Mouse (Mus musculus): ENCODE data around the gene Fbxl7.

Fbxl7 gene

DNA sequence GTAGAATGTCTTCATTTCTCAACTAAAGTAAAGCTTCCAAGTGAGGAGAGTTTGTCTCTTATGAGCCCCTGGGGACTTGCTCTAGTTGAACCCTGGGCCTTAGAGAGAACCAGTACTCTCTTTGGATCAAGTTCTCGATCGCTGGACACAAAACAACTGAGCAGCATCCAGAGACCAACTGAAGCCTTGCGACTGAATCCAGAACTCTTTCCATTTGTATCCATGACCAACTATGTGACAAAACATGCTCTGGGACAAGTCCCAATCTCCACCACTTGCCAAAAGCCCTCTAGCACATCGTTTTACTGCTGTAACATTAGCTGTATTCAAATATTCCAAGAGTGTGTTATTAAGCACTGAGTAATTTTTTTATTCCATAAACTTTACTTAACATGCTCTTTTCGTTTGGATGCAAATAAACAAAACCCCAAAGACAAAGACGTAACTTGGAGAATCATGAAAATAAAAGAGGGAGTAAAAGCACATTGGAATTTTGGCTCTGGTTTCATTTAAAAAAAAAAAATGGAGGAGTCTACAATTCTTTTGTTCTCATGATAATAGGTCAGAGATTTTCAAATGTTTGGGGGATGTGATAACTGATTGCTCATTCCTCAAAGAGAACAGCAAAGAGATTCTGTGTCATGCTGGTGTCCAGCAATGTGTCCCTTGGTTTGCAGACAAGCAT lies 192.1 kb downstream of the Fbxl7 start:
- no peak for DNase-seq (ENCODE audit: inconsistent age in 2 of 2, low spot score in 1 of 2)

DNA sequence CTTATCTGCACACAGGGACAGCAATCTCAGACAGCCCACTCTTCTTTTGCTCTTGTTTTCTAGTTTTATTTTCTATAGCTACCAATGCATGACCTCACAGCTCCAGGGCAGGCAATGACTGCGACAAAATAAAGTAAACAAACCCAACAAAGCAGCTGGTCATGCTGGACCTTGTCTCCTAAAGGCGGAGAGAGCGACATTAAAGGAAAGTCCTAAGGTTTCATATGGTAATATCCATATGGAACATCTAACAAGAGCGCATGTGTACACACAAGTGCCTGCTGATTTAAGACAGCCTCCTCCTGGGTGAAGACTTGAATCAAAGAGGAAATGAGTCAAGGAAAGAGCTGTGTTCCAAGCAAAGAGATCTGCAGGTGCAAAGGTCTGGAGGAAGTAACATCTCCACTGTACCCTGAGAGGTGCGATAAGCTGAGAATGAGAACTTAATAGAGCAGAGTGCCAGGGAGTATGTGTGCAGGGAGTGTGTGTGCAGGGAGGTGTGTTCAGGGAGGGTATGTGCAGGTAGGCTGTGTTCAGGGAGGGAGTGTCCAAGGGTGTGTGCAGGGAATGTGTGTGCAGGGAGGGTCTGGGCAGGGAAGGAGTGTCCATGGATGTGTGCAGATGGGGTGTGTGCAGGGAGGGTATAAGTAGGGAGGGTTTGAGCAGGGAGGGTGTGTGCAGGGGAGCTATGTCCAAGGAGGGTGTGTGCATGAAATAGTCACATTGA lies 193.3 kb downstream of the Fbxl7 start:
- no peak for DNase-seq (ENCODE audit: inconsistent age in 2 of 2, low spot score in 1 of 2)

DNA sequence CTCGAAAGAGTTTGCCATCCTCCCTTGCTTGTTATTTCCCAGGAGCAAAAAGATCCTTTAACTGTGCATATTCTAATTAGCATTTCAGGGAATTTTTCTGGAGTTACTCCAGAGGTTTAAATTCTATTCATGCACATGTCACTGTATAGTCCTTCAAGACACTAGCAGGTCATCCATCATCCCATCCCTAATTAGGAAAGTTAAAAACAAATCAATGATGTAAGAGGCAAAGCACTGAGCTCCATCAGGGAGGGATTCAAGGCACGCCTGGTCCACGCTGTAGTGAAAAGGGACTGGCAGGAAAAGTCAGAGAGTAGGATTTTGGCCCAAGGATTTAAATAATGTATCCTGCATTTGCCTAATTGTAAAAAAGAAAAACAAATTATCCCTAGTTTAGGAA lies 202.3 kb downstream of the Fbxl7 start:
- no peak for DNase-seq (ENCODE audit: inconsistent age in 2 of 2, low spot score in 1 of 2)

DNA sequence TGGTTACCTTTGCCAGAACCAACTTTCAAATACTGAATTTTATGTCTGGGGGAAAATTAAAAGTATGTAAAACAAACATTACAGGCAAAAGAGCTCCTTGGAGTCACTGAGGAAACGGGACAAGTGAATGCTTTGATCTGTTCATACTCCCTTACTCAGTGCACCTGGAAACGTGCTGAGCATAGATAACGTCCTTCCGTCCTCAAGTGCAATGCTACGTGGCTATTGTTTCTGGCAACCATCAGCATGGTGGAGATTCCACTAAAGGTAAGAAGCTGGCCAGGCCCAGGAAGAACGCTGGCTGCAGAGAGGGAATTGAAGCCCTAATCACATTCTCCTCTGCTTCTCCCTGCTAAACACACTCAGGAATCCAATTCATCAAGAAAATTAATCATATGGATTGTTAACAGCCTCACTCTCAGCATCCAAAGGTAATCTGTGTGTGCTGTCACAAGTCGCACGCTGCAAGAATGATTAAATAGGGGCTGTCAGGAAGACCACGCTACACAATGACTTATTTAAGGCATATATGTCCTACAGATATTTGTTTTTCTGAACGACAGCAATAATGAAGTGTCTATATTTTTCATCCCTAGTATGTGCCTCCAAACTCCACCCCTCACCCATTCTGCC lies 206.8 kb downstream of the Fbxl7 start:
- no peak for DNase-seq (ENCODE audit: inconsistent age in 2 of 2, low spot score in 1 of 2)

DNA sequence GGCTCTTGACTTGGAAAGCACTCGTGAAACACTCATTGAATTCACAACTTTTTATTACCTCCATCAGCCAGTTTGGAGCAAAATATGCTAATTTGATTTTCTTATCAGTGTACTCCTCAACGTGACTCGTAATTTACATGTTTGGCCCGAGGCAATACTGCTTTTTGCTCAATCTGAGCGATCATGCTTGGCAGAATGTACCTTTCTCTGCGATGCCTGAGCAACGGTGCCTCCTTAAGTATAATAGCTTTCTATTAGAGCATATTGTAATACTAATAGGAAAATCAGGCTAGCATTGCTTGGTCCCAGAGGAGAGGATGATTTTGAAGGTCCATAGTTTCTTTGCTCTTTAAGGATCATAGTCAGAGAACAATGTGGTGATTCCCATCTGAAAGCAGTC lies 207.7 kb downstream of the Fbxl7 start:
- DNase-seq (ENCODE audit: inconsistent age in 2 of 2, low spot score in 1 of 2), result no peak

DNA sequence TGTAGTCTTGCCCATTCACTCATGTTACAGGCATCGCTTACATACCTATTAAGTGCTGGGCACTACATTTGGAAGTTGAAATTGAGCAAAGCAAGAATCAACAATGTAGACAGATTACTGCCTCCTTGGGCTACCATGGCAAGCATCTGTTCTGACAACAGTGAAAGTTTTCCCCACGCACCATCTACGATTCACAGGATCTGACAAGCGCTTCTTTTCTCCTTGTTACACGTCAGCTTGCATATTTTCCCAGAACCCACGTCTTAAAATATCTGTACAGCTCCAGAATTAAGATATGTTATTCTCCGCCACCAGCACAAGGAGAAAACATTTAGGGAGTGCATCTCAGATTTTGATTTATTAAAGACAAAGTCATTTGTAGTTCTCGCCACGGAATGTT lies 213.1 kb downstream of the Fbxl7 start:
- DNase-seq (ENCODE audit: inconsistent age in 2 of 2, low spot score in 1 of 2), result no peak

DNA sequence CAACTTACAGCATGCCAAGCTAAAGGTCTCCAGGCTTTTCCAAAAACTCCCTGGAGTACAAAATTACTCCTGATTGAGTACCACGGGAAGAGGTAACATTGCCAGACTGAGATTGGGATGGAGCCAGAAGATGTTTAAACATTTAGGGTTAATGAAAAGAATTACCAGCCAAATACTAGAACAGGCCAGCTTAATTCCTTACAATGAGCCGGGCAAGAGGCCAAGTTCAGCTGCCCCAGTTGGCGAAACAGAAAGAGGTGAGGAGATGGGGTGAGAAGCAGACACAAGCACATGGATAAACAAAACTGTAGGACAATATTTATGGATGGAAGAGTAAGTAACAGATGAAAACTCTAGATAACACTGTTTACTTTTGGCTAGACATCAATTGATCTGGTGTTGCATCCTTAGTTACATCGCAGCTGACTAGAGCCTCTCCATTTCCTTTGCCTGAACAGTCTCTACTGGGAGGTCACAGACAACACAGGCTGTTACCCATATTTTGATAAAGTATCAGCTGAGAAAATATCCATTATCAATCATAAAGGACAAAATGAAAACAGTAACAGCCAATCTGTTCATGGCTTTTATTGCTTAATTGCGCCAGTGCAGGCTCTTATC lies 222.0 kb downstream of the Fbxl7 start:
- DNase-seq (ENCODE audit: inconsistent age in 2 of 2, low spot score in 1 of 2), result peak in 1 of 2 experiments; percentile 40

DNA sequence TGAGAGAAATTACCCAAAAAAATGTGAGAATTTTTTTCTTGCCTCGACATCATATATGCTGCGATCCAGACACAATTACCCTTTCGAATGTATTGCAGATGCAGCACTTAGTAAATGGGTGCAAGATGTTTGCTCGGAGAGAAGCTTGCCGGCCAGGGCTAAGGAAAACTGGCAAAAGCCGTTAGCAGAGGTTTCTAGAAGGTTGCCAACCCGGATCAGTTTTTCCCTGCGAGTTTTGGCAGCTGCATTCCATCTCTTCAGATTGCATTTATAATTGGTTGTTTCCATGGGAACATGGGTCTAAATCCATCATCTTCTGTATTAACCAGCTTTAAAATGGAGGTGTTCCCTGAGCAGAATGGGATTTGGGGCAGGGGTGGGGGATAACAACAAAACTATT lies 240.4 kb downstream of the Fbxl7 start:
- no peak for DNase-seq (ENCODE audit: inconsistent age in 2 of 2, low spot score in 1 of 2)

DNA sequence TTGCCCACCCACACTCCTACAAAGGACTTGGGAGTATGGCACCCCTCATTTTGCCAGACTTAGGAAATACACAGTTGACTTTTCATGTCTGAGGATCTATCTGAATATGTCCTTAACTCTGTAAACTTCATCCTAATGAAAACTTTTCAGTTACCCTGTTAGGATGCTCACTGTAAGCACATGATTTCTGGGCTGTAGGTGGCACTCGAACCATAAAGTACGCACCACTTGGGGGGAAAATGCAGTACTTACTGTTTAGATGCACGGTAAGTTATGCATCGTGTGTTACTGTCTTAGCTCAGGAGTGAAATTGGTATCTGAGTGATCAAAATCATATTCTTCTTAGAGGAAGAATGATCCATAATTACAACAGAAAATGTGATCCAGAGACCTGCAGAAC lies 252.8 kb downstream of the Fbxl7 start:
- DNase-seq (ENCODE audit: inconsistent age in 2 of 2, low spot score in 1 of 2), result no peak

DNA sequence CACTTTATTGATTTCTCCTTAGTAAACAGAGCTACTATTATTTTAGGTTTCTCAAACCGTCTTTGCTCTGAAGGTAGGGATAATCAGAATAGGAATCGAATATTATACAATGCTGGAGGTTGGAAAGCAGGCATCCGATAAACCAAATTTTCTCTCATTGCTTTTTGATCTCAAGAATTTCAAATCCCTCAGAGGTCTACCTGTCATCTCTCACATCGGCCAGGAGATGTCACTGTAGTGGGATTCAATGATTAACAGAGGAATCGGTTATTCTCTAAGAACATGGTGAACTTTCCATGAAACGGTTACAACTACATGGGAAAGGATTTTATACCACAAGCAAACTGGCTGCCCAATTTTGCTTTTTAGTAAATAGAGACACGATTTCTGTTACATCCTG lies 255.7 kb downstream of the Fbxl7 start:
- DNase-seq (ENCODE audit: inconsistent age in 2 of 2, low spot score in 1 of 2), result peak in 1 of 2 experiments; percentile 66

DNA sequence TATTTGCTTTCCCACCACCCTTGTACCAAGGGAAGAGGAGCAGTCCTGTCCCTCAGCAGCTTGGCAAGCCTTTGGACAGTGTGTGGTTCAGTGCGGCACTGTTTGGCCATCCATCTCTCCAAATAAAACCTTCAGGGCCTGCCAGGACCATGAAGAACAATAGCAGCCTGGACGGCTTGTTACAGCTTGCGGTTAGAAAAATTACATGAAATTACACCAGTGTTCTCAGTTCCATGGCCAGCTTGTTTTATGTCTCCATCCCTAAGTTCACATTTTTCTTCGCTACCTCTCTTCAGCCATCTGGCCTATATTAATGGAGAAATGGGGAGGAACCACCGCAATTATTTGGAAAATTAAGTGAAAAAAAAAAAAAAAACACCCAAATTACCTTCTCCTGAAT lies 259.8 kb downstream of the Fbxl7 start:
- DNase-seq (ENCODE audit: inconsistent age in 2 of 2, low spot score in 1 of 2), result no peak

DNA sequence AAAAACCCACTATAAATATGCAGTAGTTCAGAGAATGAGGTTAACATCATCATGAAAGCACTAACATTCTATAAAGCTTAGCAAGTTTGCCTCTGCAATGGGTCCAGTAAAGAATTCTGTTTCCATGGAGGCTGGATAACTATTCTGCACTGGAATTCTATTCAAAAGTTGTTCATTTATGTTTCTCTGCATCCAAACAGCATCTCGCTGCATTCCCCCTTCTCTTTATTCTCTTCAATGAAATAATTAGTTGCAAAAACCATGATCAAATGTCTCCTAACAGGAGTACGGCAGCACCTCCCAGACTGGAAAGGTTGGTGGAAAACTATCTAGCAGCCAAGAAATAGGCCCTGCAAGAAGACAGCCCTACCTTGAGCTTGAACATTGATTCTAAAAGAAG lies 267.2 kb downstream of the Fbxl7 start:
- DNase-seq (ENCODE audit: inconsistent age in 2 of 2, low spot score in 1 of 2), result no peak

DNA sequence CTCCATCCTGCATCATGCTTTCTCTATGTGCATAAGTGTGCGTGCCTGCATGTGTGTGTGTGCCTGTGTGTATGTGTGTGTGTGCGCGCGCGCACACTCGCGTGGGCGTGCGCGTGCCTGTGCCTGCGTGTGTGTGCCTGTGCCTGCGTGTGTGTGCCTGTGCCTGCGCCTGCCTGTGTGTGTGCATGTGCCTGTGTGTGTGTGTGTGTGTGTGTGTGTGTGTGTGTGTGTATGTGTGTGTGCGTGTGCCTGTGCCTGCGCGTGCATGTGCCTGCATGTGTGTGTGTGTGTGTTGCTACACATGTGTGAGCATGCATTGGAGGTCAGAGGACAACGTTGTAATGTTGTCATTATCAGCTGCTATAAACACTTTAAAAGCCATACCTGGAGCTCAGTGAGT lies 272.1 kb downstream of the Fbxl7 start:
- no peak for DNase-seq (ENCODE audit: inconsistent age in 2 of 2, low spot score in 1 of 2)

DNA sequence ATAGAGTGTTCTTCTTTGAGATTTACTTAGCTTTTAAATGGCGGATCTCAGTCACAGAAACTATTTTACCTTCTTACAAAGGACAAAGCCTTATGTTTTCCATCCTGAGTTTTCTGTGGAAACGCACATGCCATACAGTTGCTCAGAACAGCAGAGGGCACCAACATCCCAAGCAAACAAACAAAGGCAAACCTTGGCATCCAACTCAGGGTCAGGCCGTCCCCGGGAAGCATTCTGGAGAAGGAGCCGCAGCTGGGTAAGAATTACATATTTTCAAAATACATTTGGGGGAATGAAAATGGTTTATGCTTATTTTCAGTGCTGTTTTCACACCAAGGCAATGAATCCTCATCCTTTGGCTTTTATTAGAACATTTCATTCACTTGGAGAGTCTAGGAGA lies 275.1 kb downstream of the Fbxl7 start:
- peak; percentile 68 to 90 for DNase-seq (ENCODE audit: inconsistent age in 2 of 2, low spot score in 1 of 2)

DNA sequence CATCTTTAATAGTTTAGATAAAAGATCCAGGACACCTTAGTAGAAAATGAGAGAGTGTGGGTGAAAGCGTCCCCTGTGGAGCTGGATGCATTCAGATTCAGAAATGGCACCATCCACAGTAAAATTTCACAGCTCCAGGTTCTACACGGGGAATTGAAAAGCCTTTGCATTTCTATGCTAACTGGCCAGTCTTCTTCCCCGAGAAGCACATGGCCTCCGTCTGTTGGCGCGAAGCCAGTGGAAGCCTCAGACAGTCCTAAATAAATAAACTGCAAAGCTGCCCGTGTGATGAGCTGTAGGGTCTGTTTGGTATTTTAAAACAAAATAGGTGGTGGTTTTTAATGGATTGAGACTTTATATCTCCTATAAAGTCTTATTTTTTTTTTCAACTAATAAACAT lies 276.2 kb downstream of the Fbxl7 start:
- DNase-seq (ENCODE audit: inconsistent age in 2 of 2, low spot score in 1 of 2), result peak; percentile 22 to 63

DNA sequence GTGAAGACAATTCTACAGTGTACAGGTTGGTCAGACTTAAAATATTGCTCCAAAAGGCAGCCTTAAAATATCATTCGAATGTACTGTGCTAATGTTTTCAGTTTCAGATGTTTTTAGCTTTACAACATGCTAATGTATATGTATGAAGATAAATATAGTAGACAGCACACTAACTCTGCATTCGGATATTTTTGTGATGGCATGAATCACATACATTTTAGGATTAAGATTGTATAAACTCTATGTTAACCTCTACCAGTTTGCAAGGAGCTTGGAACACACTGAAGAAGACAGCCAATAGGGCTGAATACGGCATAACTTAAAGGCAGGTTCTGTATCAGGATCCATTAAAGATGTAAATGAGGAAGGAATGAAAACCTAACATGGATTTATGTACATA lies 299.1 kb downstream of the Fbxl7 start:
- no peak for DNase-seq (ENCODE audit: inconsistent age in 2 of 2, low spot score in 1 of 2)

DNA sequence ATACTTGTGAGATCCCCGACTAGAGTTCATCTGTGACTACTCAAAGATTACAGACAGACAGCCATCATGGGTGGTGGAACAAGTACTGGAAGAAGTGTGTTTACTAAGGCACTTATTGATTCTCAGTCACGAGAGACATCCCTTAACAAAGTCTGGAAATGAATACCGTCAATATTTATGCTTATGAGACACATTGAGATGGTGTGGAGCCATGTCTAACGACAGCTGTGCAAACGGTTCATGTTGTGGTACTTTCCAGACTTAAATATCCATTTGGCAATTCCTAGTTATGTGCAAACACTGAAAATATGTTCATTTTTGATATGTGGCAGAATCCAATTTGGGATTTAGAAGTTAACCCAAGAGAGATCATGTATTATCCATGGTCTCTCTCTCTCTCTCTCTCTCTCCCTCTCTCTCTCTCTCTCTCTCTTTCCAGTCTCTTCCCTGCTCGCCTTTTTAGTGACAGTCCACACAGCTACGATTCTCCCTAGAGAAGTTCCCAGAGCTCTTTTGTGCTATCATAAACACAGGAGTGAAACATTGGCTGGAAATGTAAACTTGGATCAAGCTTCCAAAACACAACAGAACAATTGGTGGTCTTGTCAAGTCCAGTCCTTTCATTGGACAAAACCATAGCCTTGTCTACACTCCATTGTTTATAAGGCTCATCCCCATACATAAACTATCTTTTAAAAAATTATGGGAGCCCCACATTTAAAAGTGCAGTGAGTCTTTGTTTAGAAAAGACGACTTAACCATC lies 315.3 kb downstream of the Fbxl7 start:
- DNase-seq (ENCODE audit: inconsistent age in 2 of 2, low spot score in 1 of 2), result no peak

DNA sequence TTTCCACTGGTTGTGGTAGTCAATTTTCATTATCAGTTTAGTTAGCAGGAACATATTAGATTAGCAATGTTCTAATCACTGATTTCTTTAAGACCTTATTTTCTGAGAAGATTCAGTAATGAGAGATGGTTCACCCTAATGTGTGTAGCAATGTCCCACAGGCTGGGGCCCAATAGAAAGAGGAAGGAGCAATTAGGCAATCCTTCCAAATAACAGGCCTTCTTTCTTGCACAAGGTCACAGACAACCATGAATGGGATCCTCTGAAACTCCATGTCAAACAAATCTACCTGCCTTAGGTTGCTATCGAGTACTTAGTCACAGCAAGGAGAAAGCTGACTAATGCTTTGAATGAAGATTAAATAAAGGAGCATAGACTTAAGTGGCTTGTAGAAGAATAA lies 316.9 kb downstream of the Fbxl7 start:
- DNase-seq (ENCODE audit: inconsistent age in 2 of 2, low spot score in 1 of 2), result no peak

DNA sequence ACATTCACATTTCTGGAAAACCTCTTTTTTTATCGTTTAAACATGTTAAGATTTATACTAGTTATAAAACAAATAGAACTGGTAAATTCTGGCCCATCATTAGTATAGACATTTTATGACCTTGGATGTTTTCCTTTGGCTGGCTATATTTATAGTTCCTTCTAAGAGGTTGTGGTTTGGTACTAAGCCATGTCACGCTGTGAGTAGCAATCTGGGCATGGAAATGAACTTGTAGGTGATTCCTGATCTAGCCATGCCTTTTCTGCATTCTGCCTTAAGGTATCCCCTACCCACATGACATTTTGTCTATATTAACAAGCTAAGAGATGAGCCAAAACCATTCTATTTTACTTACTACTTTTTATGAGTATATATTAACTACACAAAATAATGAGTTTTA lies 329.3 kb downstream of the Fbxl7 start:
- DNase-seq (ENCODE audit: inconsistent age in 2 of 2, low spot score in 1 of 2), result no peak

DNA sequence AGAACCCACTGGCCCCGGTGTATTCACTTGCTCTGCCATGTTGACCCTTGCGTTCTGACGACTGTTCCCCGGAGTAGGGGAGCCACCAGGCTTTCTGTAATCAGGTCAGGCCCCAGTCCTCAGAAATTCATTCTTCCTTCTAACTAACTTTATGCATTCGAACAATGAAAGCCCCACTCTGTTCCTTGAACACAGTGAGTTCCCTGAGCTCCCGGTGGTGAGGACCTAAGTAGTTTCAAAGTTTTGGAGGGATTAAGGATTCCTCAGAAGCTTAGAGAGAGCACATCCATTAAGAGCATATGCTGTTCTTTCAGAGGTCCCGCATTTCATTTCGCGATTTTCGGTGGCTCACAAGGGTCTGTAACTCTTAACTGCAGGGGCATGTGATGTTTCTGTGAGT lies 341.8 kb downstream of the Fbxl7 start:
- no peak for DNase-seq (ENCODE audit: inconsistent age in 2 of 2, low spot score in 1 of 2)

DNA sequence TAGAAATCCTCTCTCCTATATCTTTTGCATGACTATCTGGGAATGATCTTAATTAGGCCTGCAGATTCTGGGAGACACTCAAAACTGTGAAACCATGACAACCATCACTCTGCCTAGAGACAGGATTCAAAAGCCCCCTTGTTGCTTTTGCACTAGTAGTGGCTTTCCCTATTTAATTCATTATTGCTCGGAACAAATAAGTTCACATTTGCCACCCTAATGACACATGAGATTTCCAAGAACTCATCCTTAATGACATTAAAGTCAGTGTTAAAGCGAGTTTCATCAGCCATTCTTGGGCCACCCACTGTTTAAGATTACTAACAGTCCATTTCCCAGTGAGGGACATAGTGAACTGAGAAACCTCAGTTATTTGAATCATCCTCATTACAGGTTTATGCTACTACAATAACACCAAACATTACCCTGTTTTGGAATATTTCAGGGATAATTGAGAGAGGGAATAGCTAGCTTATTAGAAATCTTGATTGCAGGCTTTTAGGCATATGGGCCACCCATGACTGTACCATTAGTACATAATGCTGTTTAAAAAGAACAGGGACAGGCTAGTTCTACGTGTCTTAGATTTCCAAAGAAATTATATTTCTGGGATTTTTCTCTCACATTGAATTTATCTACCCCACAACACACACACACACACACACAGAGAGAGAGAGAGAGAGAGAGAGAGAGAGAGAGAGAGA lies 361.2 kb downstream of the Fbxl7 start:
- DNase-seq (ENCODE audit: inconsistent age in 2 of 2, low spot score in 1 of 2), result no peak
